Mouse (Mus musculus): ENCODE measurements around the gene Cyp4v3. TPM values are rescaled to one million over a fixed set of nuclear protein-coding genes. Genes with fewer than 3 reads are reported as not detected.
"Not testable (repeated sequence)": the region's sequence is repeated elsewhere in the genome, so short reads cannot be mapped to it uniquely, and the experiment has no call there.

The Cyp4v3 gene
- 10 to 100 TPM; 23.5 to 23.7 TPM for total RNA-seq (2021)
- long read RNA-seq, experiment 1, transcript Cyp4v3-201 (11 exons, 3,808 nt), result major isoform, 19 of 21 reads
- long read RNA-seq, experiment 1, partial matches to known transcripts, result 1 of 21 reads
- long read RNA-seq, experiment 1, other reads (novel, unspliced or antisense), result 1 of 21 reads
- long read RNA-seq, experiment 2, transcript Cyp4v3-201 (11 exons, 3,808 nt), result major isoform, 32 of 38 reads
- long read RNA-seq, experiment 2, partial matches to known transcripts, result 4 of 38 reads
- long read RNA-seq, experiment 2, other reads (novel, unspliced or antisense), result 2 of 38 reads

- DNase-seq (ENCODE audit: low spot score in 2 of 2), result peak; percentile 69 to 77
Measured at GRCm38 (mm10) chr8:45332685-45333409, at the start of gene Cyp4v3. Gene Cyp4v3, minus strand, starts transcription at chr8:45333216.

GRCm38 (mm10) chr8:45381963-45382347 is 48.9 kb upstream of the Cyp4v3 start, which contains the start of gene Fam149a:
Gene Fam149a, minus strand, starts transcription at chr8:45382291.
- no peak for DNase-seq (ENCODE audit: low spot score in 2 of 2)

- DNase-seq (ENCODE audit: low spot score in 2 of 2), result no peak
Measured at GRCm38 (mm10) chr8:45381075-45381962, 48.3 kb upstream of the Cyp4v3 start.

- no peak for DNase-seq (ENCODE audit: low spot score in 2 of 2)
Measured at GRCm38 (mm10) chr8:45380598-45380997, 47.6 kb upstream of the Cyp4v3 start.

- no peak for DNase-seq (ENCODE audit: low spot score in 2 of 2)
Measured at GRCm38 (mm10) chr8:45374071-45374470, 41.1 kb upstream of the Cyp4v3 start.

GRCm38 (mm10) chr8:45367154-45367553 is 34.1 kb upstream of the Cyp4v3 start:
- no peak for DNase-seq (ENCODE audit: low spot score in 2 of 2)

- no peak for DNase-seq (ENCODE audit: low spot score in 2 of 2)
Measured at GRCm38 (mm10) chr8:45363220-45363619, 30.2 kb upstream of the Cyp4v3 start.

GRCm38 (mm10) chr8:45362323-45362722 is 29.3 kb upstream of the Cyp4v3 start:
- no peak for DNase-seq (ENCODE audit: low spot score in 2 of 2)

- no peak for DNase-seq (ENCODE audit: low spot score in 2 of 2)
Measured at GRCm38 (mm10) chr8:45359091-45359605, 26.1 kb upstream of the Cyp4v3 start.

GRCm38 (mm10) chr8:45358132-45358918 is 25.3 kb upstream of the Cyp4v3 start:
- DNase-seq (ENCODE audit: low spot score in 2 of 2), result peak; percentile 24 to 31

- DNase-seq (ENCODE audit: low spot score in 2 of 2), result no peak
Measured at GRCm38 (mm10) chr8:45355809-45356208, 22.8 kb upstream of the Cyp4v3 start.

- peak; percentile 63 to 66 for DNase-seq (ENCODE audit: low spot score in 2 of 2)
Measured at GRCm38 (mm10) chr8:45345031-45345430, 12.0 kb upstream of the Cyp4v3 start.

GRCm38 (mm10) chr8:45344298-45344697 is 11.3 kb upstream of the Cyp4v3 start:
- DNase-seq (ENCODE audit: low spot score in 2 of 2), result no peak

- DNase-seq (ENCODE audit: low spot score in 2 of 2), result no peak
Measured at GRCm38 (mm10) chr8:45341630-45342628, 8.9 kb upstream of the Cyp4v3 start.

GRCm38 (mm10) chr8:45333493-45333892 is 477 bp upstream of the Cyp4v3 start:
- DNase-seq (ENCODE audit: low spot score in 2 of 2), result peak; percentile 33 to 41

- DNase-seq (ENCODE audit: low spot score in 2 of 2), result no peak
Measured at GRCm38 (mm10) chr8:45330856-45331255, 2.2 kb downstream of the Cyp4v3 start.

GRCm38 (mm10) chr8:45329206-45329980 is 3.6 kb downstream of the Cyp4v3 start:
- DNase-seq (ENCODE audit: low spot score in 2 of 2), result no peak

GRCm38 (mm10) chr8:45327076-45327475 is 5.9 kb downstream of the Cyp4v3 start:
- DNase-seq (ENCODE audit: low spot score in 2 of 2), result not testable (repeated sequence)
